Comparison of ENCODE assay signal across 21 mouse cellular contexts in genomic region chr10:111155065-111155464, GRCm38 (mm10). TPM values are rescaled to one million over a fixed set of nuclear protein-coding genes. Genes with fewer than 3 reads are reported as not detected.
DNase-seq lines count a peak whose midpoint lies in the region; ATAC-seq and TF ChIP-seq lines count a peak whose summit lies in the region.
"Had no signal": no experiment of that assay in that cellular context is flagged by ENCODE, and none has a peak within 500 bp of the region (broad histone marks: within the 10 kb centered on the region; RNA-seq: fewer than 3 reads in every experiment).

No protein-coding gene starts in this region.

- no peak; the same call in 1 of the 2 replicates for TF ChIP-seq RAD21 in CH12.LX (IDR thresholded peaks at IDR 0.05; ENCODE audit: low read depth, low read length)

- H3K4me1 ChIP-seq in liver, embryonic 11.5 days (replicated peaks; ENCODE audit: control insufficient read depth, insufficient read depth, low read length), result no peaks in the 10 kb centered on the region; the same call in 1 of the 2 replicates
- peaks cover 20 to 40% of the 10 kb centered on the region in 2 experiments for H3K4me1 ChIP-seq in CH12.LX (ENCODE audit: control insufficient read depth in 1 of 2, insufficient read depth in 2 of 2)
- H3K4me1 ChIP-seq in intestine, embryonic 15.5 days (replicated peaks), result no peaks in the 10 kb centered on the region
- no peaks in the 10 kb centered on the region for H3K4me1 ChIP-seq in forebrain, embryonic 13.5 days
- H3K4me1 ChIP-seq: forebrain, embryonic 10.5 days; hindbrain, embryonic 13.5 days had no signal

- ATAC-seq in liver, embryonic 11.5 days (replicated peaks; ENCODE audit: low FRiP score), result no peak
- peak; percentile 25; the same call in 1 of the 2 replicates for ATAC-seq in intestine, embryonic 15.5 days
- ATAC-seq in forebrain, embryonic 13.5 days, result no peak
- ATAC-seq: CD4-positive, CD25-positive, alpha-beta regulatory T cell, adult 4 months; forebrain, embryonic 14.5 days; hindbrain, embryonic 16.5 days; inflammation-experienced regulatory T-cells, adult 6 months; Patski had no signal

- WGBS in liver, embryonic 11.5 days, result 94% methylated on average over 3 of the region's 3 CpGs
- WGBS in intestine, embryonic 15.5 days, result 89% methylated on average over 3 of the region's 3 CpGs
- 94% methylated on average over 3 of the region's 3 CpGs for WGBS in forebrain, embryonic 13.5 days

- in situ Hi-C loops in CH12.LX (cut with MboI; ENCODE audit: low pct_ligation_motif_present, low pct_unique_long_range_greater_than_20kb, low sequenced_read_pairs), result no loop called here

- H3K36me3 ChIP-seq in liver, embryonic 11.5 days (ENCODE audit: control insufficient read depth, insufficient read depth, low read length), result no peaks in the 10 kb centered on the region
- H3K36me3 ChIP-seq in CH12.LX (replicated peaks in 1 of 2; ENCODE audit: control insufficient read depth in 1 of 2, insufficient read depth in 1 of 2, low read length in 1 of 2), result no peaks in the 10 kb centered on the region
- no peaks in the 10 kb centered on the region for H3K36me3 ChIP-seq in intestine, embryonic 15.5 days
- no peaks in the 10 kb centered on the region for H3K36me3 ChIP-seq in forebrain, embryonic 13.5 days (ENCODE audit: poor library complexity, severe bottlenecking)
- H3K36me3 ChIP-seq: forebrain, embryonic 10.5 days; hindbrain, embryonic 13.5 days had no signal

- H3K4me2 ChIP-seq in liver, embryonic 11.5 days, result no peak overlapping the region
- peak overlapping the region; percentile 70 for H3K4me2 ChIP-seq in CH12.LX (ENCODE audit: insufficient read depth, low read depth, poor library complexity, severe bottlenecking)
- no peak overlapping the region for H3K4me2 ChIP-seq in intestine, embryonic 15.5 days (replicated peaks)
- no peak overlapping the region for H3K4me2 ChIP-seq in forebrain, embryonic 13.5 days
- H3K4me2 ChIP-seq: heart, embryonic 11.5 days; hindbrain, embryonic 13.5 days had no signal

- no peaks in the 10 kb centered on the region for H3K79me2 ChIP-seq in CH12.LX (replicated peaks; ENCODE audit: control insufficient read depth, extremely low read depth, insufficient read depth, poor library complexity, severe bottlenecking)

- no peaks in the 10 kb centered on the region for H3K9me3 ChIP-seq in liver, embryonic 11.5 days (ENCODE audit: control insufficient read depth, low read length)
- peaks cover 8% of the 10 kb centered on the region for H3K9me3 ChIP-seq in CH12.LX (replicated peaks; ENCODE audit: low read length)
- H3K9me3 ChIP-seq in intestine, embryonic 15.5 days, result no peaks in the 10 kb centered on the region
- no peaks in the 10 kb centered on the region for H3K9me3 ChIP-seq in forebrain, embryonic 13.5 days (replicated peaks)
- H3K9me3 ChIP-seq: forebrain, embryonic 10.5 days; hindbrain, embryonic 13.5 days had no signal

- no peaks in the 10 kb centered on the region for H3K27me3 ChIP-seq in liver, embryonic 11.5 days (replicated peaks; ENCODE audit: control insufficient read depth, insufficient read depth, low read length)
- no peaks in the 10 kb centered on the region for H3K27me3 ChIP-seq in CH12.LX (replicated peaks)
- no peaks in the 10 kb centered on the region for H3K27me3 ChIP-seq in intestine, embryonic 15.5 days (replicated peaks)
- H3K27me3 ChIP-seq in forebrain, embryonic 13.5 days, result no peaks in the 10 kb centered on the region
- H3K27me3 ChIP-seq: hindbrain, embryonic 13.5 days; Patski had no signal

- dilution Hi-C loops in CH12.LX (cut with MboI; ENCODE audit: extremely low pct_ligation_motif_present, extremely low pct_unique_long_range_greater_than_20kb, low sequenced_read_pairs), result no loop called here

- peak; percentile 23 for DNase-seq in liver, embryonic 11.5 days (ENCODE audit: low spot score)
- DNase-seq in liver (no peak), CH12.LX (ENCODE audit: extremely low read depth) (peak; percentile 76)
- no peak for DNase-seq in gastrocnemius, postnatal 25 days
- DNase-seq: adrenal gland, postnatal 10 days; adrenal gland, postnatal 36 days; cerebellum, adult 18-20 months; cerebellum, adult 9-10 months; cerebellum, postnatal 14 days; gastrocnemius, postnatal 10 days; kidney, adult 2 months had no signal

- H3K27ac ChIP-seq in liver, embryonic 11.5 days (ENCODE audit: low read depth, low read length), result no peak overlapping the region
- H3K27ac ChIP-seq in CH12.LX (ENCODE audit: insufficient read depth, low read depth), result peak overlapping the region; percentile 75
- no peak overlapping the region for H3K27ac ChIP-seq in intestine, embryonic 15.5 days
- H3K27ac ChIP-seq in forebrain, embryonic 13.5 days, result no peak overlapping the region
- H3K27ac ChIP-seq: forebrain, embryonic 10.5 days; hindbrain, embryonic 13.5 days had no signal

- TF ChIP-seq POLR2A in CH12.LX (IDR thresholded peaks at IDR 0.05; ENCODE audit: low read depth, low read length), result no peak

- no peak for TF ChIP-seq CTCF in CH12.LX (conservative IDR thresholded peaks at IDR 0.05 in 1 of 2, IDR thresholded peaks at IDR 0.05 in 1 of 2; ENCODE audit: low read depth in 2 of 2, low read length in 2 of 2)

- TF ChIP-seq EP300 in CH12.LX (IDR thresholded peaks at IDR 0.05; ENCODE audit: low read length), result peak; percentile 91

- no peak overlapping the region for H3K4me3 ChIP-seq in liver, embryonic 11.5 days (ENCODE audit: low read depth, low read length)
- H3K4me3 ChIP-seq in CH12.LX (replicated peaks in 1 of 3; ENCODE audit: low read depth in 2 of 3, low read length in 2 of 3, poor library complexity in 1 of 3), result no peak overlapping the region
- H3K4me3 ChIP-seq in intestine, embryonic 15.5 days (replicated peaks), result no peak overlapping the region
- no peak overlapping the region for H3K4me3 ChIP-seq in forebrain, embryonic 13.5 days
- H3K4me3 ChIP-seq: forebrain, embryonic 10.5 days; hindbrain, embryonic 13.5 days had no signal

- H3K9ac ChIP-seq in liver, embryonic 11.5 days (ENCODE audit: low read depth, low read length), result no peak overlapping the region
- 0 out of 2 replicates have a peak overlapping the region, but pooled peaks have one; percentile 24 for H3K9ac ChIP-seq in CH12.LX (ENCODE audit: insufficient read depth, low read depth)
- no peak overlapping the region for H3K9ac ChIP-seq in intestine, embryonic 15.5 days
- H3K9ac ChIP-seq in forebrain, embryonic 13.5 days, result no peak overlapping the region
- H3K9ac ChIP-seq: hindbrain, embryonic 13.5 days had no signal

TF ChIP-seq in CH12.LX, 34 proteins besides CTCF, POLR2A, EP300 and RAD21 (continues in another document):
- TF ChIP-seq CHD1 (IDR thresholded peaks at IDR 0.05; ENCODE audit: low read depth, low read length) (0 out of 2 replicates have a peak, but pooled peaks have one; percentile 32), MXI1 (IDR thresholded peaks at IDR 0.05; ENCODE audit: low read depth, low read length) (0 out of 2 replicates have a peak, but pooled peaks have one; percentile 37), POLR2AphosphoS2 (IDR thresholded peaks at IDR 0.05; ENCODE audit: low read depth, low read length) (no peak), SIN3A (IDR thresholded peaks at IDR 0.05; ENCODE audit: low read length) (peak; percentile 83), MYC (IDR thresholded peaks at IDR 0.05; ENCODE audit: low read depth, low read length) (peak; percentile 71), ZKSCAN1 (IDR thresholded peaks at IDR 0.05; ENCODE audit: borderline replicate concordance, low read depth, low read length) (no peak), MAZ (IDR thresholded peaks at IDR 0.05; ENCODE audit: low read depth, low read length) (peak; percentile 63; the same call in 1 of the 2 replicates), E2F4 (IDR thresholded peaks at IDR 0.05; ENCODE audit: insufficient replicate concordance, low read depth, low read length) (0 out of 2 replicates have a peak, but pooled peaks have one; percentile 32), TBP (conservative IDR thresholded peaks at IDR 0.05; ENCODE audit: low read depth, low read length) (0 out of 2 replicates have a peak, but pooled peaks have one; percentile 43), UBTF (IDR thresholded peaks at IDR 0.05; ENCODE audit: low read depth, low read length) (no peak), JUND (conservative IDR thresholded peaks at IDR 0.05; ENCODE audit: low read depth, low read length) (peak; percentile 72), CHD2 (IDR thresholded peaks at IDR 0.05; ENCODE audit: low read length) (peak; percentile 56; the same call in 1 of the 2 replicates), PAX5 (IDR thresholded peaks at IDR 0.05; ENCODE audit: low read length) (no peak), JUN (IDR thresholded peaks at IDR 0.05; ENCODE audit: insufficient read depth, low read depth, low read length) (no peak), USF2 (conservative IDR thresholded peaks at IDR 0.05; ENCODE audit: low read depth, low read length) (no peak), NELFE (IDR thresholded peaks at IDR 0.05; ENCODE audit: low read depth, low read length) (peak; percentile 30; the same call in 1 of the 2 replicates), ZC3H11A (IDR thresholded peaks at IDR 0.05; ENCODE audit: low read depth, low read length) (no peak), HCFC1 (IDR thresholded peaks at IDR 0.05; ENCODE audit: low read depth, low read length) (0 out of 2 replicates have a peak, but pooled peaks have one; percentile 35), KAT2A (IDR thresholded peaks at IDR 0.05; ENCODE audit: insufficient replicate concordance, low read length) (0 out of 2 replicates have a peak, but pooled peaks have one; percentile 28), IRF4 (IDR thresholded peaks at IDR 0.05; ENCODE audit: low read depth, low read length) (peak; percentile 83), GABPA (IDR thresholded peaks at IDR 0.05; ENCODE audit: insufficient replicate concordance, low read depth, low read length) (no peak), TCF12 (IDR thresholded peaks at IDR 0.05; ENCODE audit: low read depth, low read length) (peak; percentile 99), SMC3 (IDR thresholded peaks at IDR 0.05; ENCODE audit: low read depth, low read length) (peak; percentile 13; the same call in 1 of the 2 replicates), ZMIZ1 (IDR thresholded peaks at IDR 0.05; ENCODE audit: low read depth, low read length) (0 out of 2 replicates have a peak, but pooled peaks have one; percentile 30), ETS1 (conservative IDR thresholded peaks at IDR 0.05; ENCODE audit: low read depth, low read length) (peak; percentile 96), ELF1 (IDR thresholded peaks at IDR 0.05; ENCODE audit: low read depth, low read length) (peak; percentile 42; the same call in 1 of the 2 replicates)

RNA-seq across cellular contexts. Expression of gene Osbpl8, which starts 9.5 kb away (rescaled TPM):
- 10.9 and 11.2 TPM in 2 replicates for polyA plus RNA-seq in liver, embryonic 11.5 days (2014; fragmentation: Nextera tagmentation; extraction: Ambion mirVana)
- total RNA-seq in CH12.LX (2012; rRNA removed), result 18.0 and 23.4 TPM in 2 replicates
- total RNA-seq in CH12.LX (2014; rRNA removed), result 26.4 and 29.6 TPM in 2 replicates
- 12.9 and 13.0 TPM in 2 replicates for polyA plus RNA-seq in CH12.LX (2012; ENCODE audit: insufficient read length, low read depth)
- polyA plus RNA-seq in intestine, embryonic 15.5 days (2015; fragmentation: Nextera tagmentation; extraction: Ambion mirVana), result 4.8 and 5.4 TPM in 2 replicates
- 10 to 100 TPM; 13.6 to 14.5 TPM for total RNA-seq in gastrocnemius, postnatal 25 days (2021)
- polyA plus RNA-seq in forebrain, embryonic 13.5 days (2015; fragmentation: Nextera tagmentation; extraction: Ambion mirVana), result 17.0 and 17.3 TPM in 2 replicates

Comparison
In these comparisons a context has a peak if more than half of its experiments do, and no peak if none do; other contexts are left out.
1. DNase-seq: peak in liver, embryonic 11.5 days (single experiment) and CH12.LX (single experiment); none in liver (single experiment) and gastrocnemius, postnatal 25 days (single experiment).